Mouse (Mus musculus) C2C12 (cell line): ENCODE results near the gene Dyrk1a. TPM values are rescaled to one million over a fixed set of nuclear protein-coding genes. Genes with fewer than 3 reads are reported as not detected.

ENCODE experiments used
- H3K27me3 ChIP-seq: one replicate; pipeline ENCODE4 v1.6.1; 2011; ENCODE audit not compliant: control insufficient read depth, insufficient read depth, insufficient read length
- H3K36me3 ChIP-seq: one replicate; pipeline ENCODE4 v1.6.1; 2011; ENCODE audit not compliant: control insufficient read depth, insufficient read depth
- H3K4me3 ChIP-seq: one replicate; pipeline ENCODE4 v1.5.1; 2011; ENCODE audit warnings: mild to moderate bottlenecking, control low read depth; ENCODE audit not compliant: poor library complexity, insufficient read depth, severe bottlenecking
- H3K79me2 ChIP-seq: one replicate; pipeline ENCODE4 v1.6.1; 2011; ENCODE audit not compliant: control insufficient read depth, insufficient read depth
- H3K79me3 ChIP-seq: one replicate; pipeline ENCODE4 v1.6.1; 2011; ENCODE audit warnings: low read depth, control low read depth
- H3ac ChIP-seq: one replicate; pipeline ENCODE3; 2011; ENCODE audit warnings: low read depth; ENCODE audit not compliant: control insufficient read depth, insufficient read length
- CEBPB ChIP-seq: IDR thresholded peaks from one replicate; pipeline ENCODE4 v1.6.1; 2011; ENCODE audit warnings: low read depth, mild to moderate bottlenecking, control low read depth, moderate library complexity
- CTCF ChIP-seq: IDR thresholded peaks from one replicate; pipeline ENCODE4 v1.5.1; 2011; ENCODE audit not compliant: control insufficient read depth, insufficient read depth, insufficient read length
- FOSL1 ChIP-seq: IDR thresholded peaks from one replicate; pipeline ENCODE4 v1.8.0; 2011; ENCODE audit warnings: mild to moderate bottlenecking, low read length; ENCODE audit not compliant: poor library complexity, insufficient read depth, severe bottlenecking
- MAX ChIP-seq: IDR thresholded peaks from one replicate; pipeline ENCODE4 v1.6.1; 2011; ENCODE audit warnings: mild to moderate bottlenecking, control low read depth
- MYOD1 ChIP-seq: IDR thresholded peaks from one replicate; pipeline ENCODE4 v1.6.1; 2011; ENCODE audit warnings: low read depth; ENCODE audit not compliant: control insufficient read depth, insufficient read length
- MYOG ChIP-seq: IDR thresholded peaks from one replicate; pipeline ENCODE4 v1.6.1; 2011; ENCODE audit not compliant: control insufficient read depth, insufficient read length; ENCODE audit errors: extremely low read depth
- USF1 ChIP-seq: IDR thresholded peaks from one replicate; pipeline ENCODE4 v1.6.1; 2011; ENCODE audit warnings: low read depth, mild to moderate bottlenecking, control low read depth, moderate library complexity
- polyA plus RNA-seq: library from polyadenylated mRNA; unstranded; fragments of >200 nt; fragmentation: generic; extraction: Trizol; gene quantifications from one replicate; pipeline ENCODE4 v1.2.1, GENCODE M21; 2012; ENCODE audit warnings: missing spikeins

Gene Dyrk1a
- polyA plus RNA-seq, 1 experiment = 17.3 TPM

GRCm38 (mm10) chr16:94527152-94527534 lies 42.7 kb upstream of the Dyrk1a start:
- peaks cover 45% of the 10 kb centered on the region for H3K79me2 ChIP-seq
- no peaks in the 10 kb centered on the region for H3K27me3 ChIP-seq
- peaks cover 22% of the 10 kb centered on the region for H3K79me3 ChIP-seq
- peak overlapping the region; percentile 82 for H3K4me3 ChIP-seq
- H3ac ChIP-seq = peak overlapping the region; percentile 88
- H3K36me3 ChIP-seq = no peaks in the 10 kb centered on the region
- TF ChIP-seq CTCF = no peak
- TF ChIP-seq MYOD1 = no peak
- TF ChIP-seq USF1 = no peak
- TF ChIP-seq MYOG = no peak
- no peak for TF ChIP-seq MAX
- TF ChIP-seq CEBPB = no peak
- TF ChIP-seq FOSL1 = no peak

DNA sequence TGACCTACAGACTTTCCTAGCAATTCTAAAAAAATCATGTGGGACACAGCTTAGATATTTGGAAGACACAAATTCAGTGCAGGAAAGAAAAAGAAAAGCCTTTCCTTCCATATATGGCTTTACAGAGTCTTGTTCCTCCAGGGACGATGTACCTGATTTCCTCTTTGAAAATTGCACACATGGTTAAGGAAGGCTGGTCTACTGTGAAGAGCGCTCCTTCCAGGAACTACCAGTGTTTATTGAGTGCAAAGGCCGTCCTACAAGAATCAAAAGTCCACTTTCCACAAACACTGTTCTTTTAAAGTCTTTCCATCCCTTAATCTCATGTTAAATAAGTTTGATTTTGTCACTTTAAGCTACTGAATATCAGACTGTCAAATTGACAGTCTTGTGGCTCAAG lies 42.3 kb upstream of the Dyrk1a start:
- Histone ChIP-seq H3K27me3 (no peaks in the 10 kb centered on the region), H3K36me3 (no peaks in the 10 kb centered on the region), H3K79me2 (peaks cover 41% of the 10 kb centered on the region), H3K79me3 (peaks cover 19% of the 10 kb centered on the region), H3K4me3 (peak overlapping the region; percentile 82), H3ac (peak overlapping the region; percentile 51)
- no peak for TF ChIP-seq MAX
- TF ChIP-seq MYOD1 = no peak
- TF ChIP-seq FOSL1 = no peak
- no peak for TF ChIP-seq USF1
- no peak for TF ChIP-seq CEBPB
- TF ChIP-seq CTCF = no peak
- TF ChIP-seq MYOG = no peak

GRCm38 (mm10) chr16:94531268-94531667 lies 38.5 kb upstream of the Dyrk1a start:
- Histone ChIP-seq H3ac (no peak overlapping the region), H3K79me2 (peaks cover 6% of the 10 kb centered on the region), H3K4me3 (no peak overlapping the region), H3K27me3 (no peaks in the 10 kb centered on the region), H3K36me3 (no peaks in the 10 kb centered on the region), H3K79me3 (no peaks in the 10 kb centered on the region)
- TF ChIP-seq USF1 (no peak), MYOG (no peak), MAX (no peak), CTCF (no peak), MYOD1 (no peak), CEBPB (no peak), FOSL1 (no peak)

DNA sequence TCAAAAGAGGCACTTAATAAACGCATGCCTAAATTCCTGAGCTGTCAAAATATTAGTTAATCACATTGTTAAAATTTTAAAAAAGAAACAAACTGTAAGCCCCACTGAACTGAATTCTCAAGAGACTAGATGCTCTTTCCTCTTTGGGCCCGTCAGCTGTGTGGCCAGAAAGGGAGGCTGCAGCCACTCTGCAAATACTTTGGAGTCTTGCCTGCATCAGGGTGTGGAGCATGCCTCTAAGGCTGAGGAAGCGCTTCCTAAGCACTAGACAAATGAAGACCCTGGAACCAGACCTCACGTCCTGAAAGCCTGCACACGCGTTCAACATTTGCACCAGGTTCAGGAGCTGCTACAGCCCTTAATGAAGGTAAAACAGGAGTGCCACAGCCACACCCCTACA lies 36.1 kb upstream of the Dyrk1a start:
- Histone ChIP-seq H3K36me3 (no peaks in the 10 kb centered on the region), H3ac (no peak overlapping the region), H3K79me2 (no peaks in the 10 kb centered on the region), H3K79me3 (no peaks in the 10 kb centered on the region), H3K27me3 (no peaks in the 10 kb centered on the region), H3K4me3 (no peak overlapping the region)
- TF ChIP-seq FOSL1 (no peak), MAX (no peak), CEBPB (no peak), CTCF (no peak), USF1 (no peak), MYOG (no peak), MYOD1 (no peak)

DNA sequence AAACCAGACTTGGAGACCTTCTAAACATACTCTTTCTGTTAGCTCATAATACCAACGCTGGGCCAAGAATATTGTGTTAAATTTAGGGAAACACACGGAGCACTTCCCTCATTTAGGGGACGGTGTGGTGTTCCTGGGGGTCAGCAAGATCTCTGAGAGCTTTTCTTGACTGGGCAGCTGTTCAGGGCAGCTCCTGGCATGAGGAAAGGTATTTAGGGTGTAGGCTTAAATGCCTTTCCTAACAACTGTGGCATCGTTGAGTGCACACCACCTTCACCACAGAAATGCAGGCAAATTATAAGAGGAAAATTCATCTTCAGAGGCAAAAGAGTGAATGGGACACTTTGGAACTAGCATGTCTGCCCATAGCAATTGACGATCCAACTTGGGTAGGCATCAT lies 34.1 kb upstream of the Dyrk1a start:
- H3K79me3 ChIP-seq = no peaks in the 10 kb centered on the region
- H3K27me3 ChIP-seq = no peaks in the 10 kb centered on the region
- TF ChIP-seq FOSL1 (no peak), CTCF (no peak), USF1 (no peak), MYOG (no peak), MAX (no peak), MYOD1 (no peak), CEBPB (no peak)
- no peak overlapping the region for H3K4me3 ChIP-seq
- no peaks in the 10 kb centered on the region for H3K36me3 ChIP-seq
- no peaks in the 10 kb centered on the region for H3K79me2 ChIP-seq
- no peak overlapping the region for H3ac ChIP-seq

- Histone ChIP-seq H3K36me3 (no peaks in the 10 kb centered on the region), H3ac (no peak overlapping the region), H3K79me2 (no peaks in the 10 kb centered on the region), H3K79me3 (no peaks in the 10 kb centered on the region), H3K4me3 (no peak overlapping the region), H3K27me3 (no peaks in the 10 kb centered on the region)
- TF ChIP-seq MYOD1 (no peak), CTCF (no peak), CEBPB (no peak), MYOG (no peak), USF1 (no peak), FOSL1 (no peak), MAX (no peak)
These were observed 33.2 kb upstream of the Dyrk1a start for GRCm38 (mm10) chr16:94536417-94537158.
